Mouse (Mus musculus) liver, embryonic 15.5 days (tissue): ENCODE results near the gene Gm11596. TPM values are rescaled to one million over a fixed set of nuclear protein-coding genes. Genes with fewer than 3 reads are reported as not detected.
"Not testable (repeated sequence)": the region's sequence is repeated elsewhere in the genome, so short reads cannot be mapped to it uniquely, and the experiment has no call there.

Experiments used
- ATAC-seq: fragments of 200-750 bp; cut with Nextera tagmentation; 2 replicates; pipeline ENCODE4 v1.8.0; 2017; ENCODE audit warnings: moderate number of reproducible peaks, mild to moderate bottlenecking, moderate library complexity; ENCODE audit not compliant: insufficient read depth
- H3K27ac ChIP-seq: fragments of 300-500 bp; sonication (generic); replicated peaks from 2 replicates; pipeline ENCODE4 v1.5.1; 2015; ENCODE audit warnings: mild to moderate bottlenecking, inconsistent platforms
- H3K27me3 ChIP-seq: fragments of 300-500 bp; sonication (generic); 2 replicates; pipeline ENCODE4 v1.6.1; 2015; ENCODE audit warnings: mild to moderate bottlenecking, inconsistent platforms
- H3K36me3 ChIP-seq: fragments of 300-500 bp; sonication (generic); replicated peaks from 2 replicates; pipeline ENCODE4 v1.6.1; 2015; ENCODE audit warnings: moderate library complexity, mild to moderate bottlenecking, inconsistent platforms
- H3K4me1 ChIP-seq: fragments of 300-500 bp; sonication (generic); replicated peaks from 2 replicates; pipeline ENCODE4 v1.6.1; 2015; ENCODE audit warnings: inconsistent platforms
- H3K4me2 ChIP-seq: fragments of 300-500 bp; sonication (generic); 2 replicates; pipeline ENCODE4 v1.6.1; 2015; ENCODE audit warnings: moderate library complexity, mild to moderate bottlenecking, inconsistent platforms
- H3K4me3 ChIP-seq: fragments of 300-500 bp; sonication (generic); replicated peaks from 2 replicates; pipeline ENCODE4 v1.5.1; 2015; ENCODE audit warnings: mild to moderate bottlenecking, inconsistent platforms
- H3K9ac ChIP-seq: fragments of 300-500 bp; sonication (generic); 2 replicates; pipeline ENCODE4 v1.6.1; 2015; ENCODE audit warnings: moderate library complexity, mild to moderate bottlenecking, inconsistent platforms
- H3K9me3 ChIP-seq: fragments of 300-500 bp; sonication (generic); replicated peaks from 2 replicates; pipeline ENCODE4 v1.6.1; 2016; ENCODE audit warnings: inconsistent platforms
- WGBS: fragments of 180-500 bp; shearing (Covaris S2); methylation state at CpG from one replicate; pipeline ENCODE4 v1.1.7; 2015; ENCODE audit warnings: mixed read lengths; ENCODE audit not compliant: insufficient replicate concordance; 5-methylcytosine and 5-hydroxymethylcytosine counted together
- polyA plus RNA-seq: library from polyadenylated mRNA; unstranded; fragments of >200 nt; fragmentation: Nextera tagmentation; extraction: Ambion mirVana; gene quantifications from 2 replicates; pipeline ENCODE4 v1.2.1, GENCODE M21; 2015

Gene Gm11596
- not detected in 2 replicates for polyA plus RNA-seq

DNA sequence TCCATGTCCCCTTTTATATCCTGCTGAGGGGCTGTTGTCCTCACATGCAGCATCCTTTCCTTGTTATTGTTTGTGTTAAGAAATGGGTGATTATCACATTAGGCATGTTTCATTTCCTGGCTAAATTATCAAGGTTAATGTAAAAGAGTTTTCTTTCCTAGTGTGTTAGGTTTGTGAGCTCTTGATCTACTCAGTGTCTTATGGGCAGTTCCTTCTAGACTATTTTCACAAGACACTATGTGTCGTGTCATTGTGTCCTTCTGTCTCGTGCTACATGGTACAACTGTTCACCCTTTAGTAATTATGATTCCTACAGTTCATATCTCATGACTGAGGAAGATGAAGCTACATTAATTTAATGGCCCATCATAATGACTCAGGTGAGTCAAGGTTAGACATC, at the start of gene Gm11596:
TSS of gene Gm11596 (minus strand) at position 101 of the 400 bp plus-strand sequence.
- H3K27ac ChIP-seq, result no peak within 1 kb of the TSS
- no peak for ATAC-seq
- no peaks in the 10 kb centered on the region for H3K36me3 ChIP-seq
- no peak within 1 kb of the TSS for H3K4me3 ChIP-seq
- no peaks in the 10 kb centered on the region for H3K4me1 ChIP-seq
- H3K9me3 ChIP-seq, result no peaks in the 10 kb centered on the region
- H3K27me3 ChIP-seq, result no peaks in the 10 kb centered on the region
- no peak within 1 kb of the TSS for H3K4me2 ChIP-seq
- no peak within 1 kb of the TSS for H3K9ac ChIP-seq
- 45% methylated on average over 2 of the region's 2 CpGs for WGBS

DNA sequence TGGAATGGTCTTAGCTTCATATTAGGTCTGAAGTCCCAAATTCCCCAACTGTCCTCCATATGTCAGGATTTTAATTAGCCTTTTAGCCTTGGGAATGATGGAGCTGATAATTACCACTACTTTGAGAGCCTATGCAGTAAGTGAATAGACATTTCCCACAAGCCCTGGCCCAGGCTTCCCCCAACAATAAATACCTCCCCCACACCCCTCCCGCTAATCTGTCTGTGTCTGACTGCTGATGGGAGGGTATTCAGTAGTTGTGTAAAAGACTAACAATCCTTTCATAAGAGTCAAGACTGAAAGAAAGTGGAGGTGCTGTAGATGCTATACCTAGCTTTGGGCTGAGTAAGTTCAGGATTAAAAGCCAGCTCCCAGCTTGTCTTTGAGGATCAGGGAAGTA, 48.9 kb upstream of the Gm11596 start:
- Histone ChIP-seq H3K4me3 (no peak overlapping the region), H3K4me1 (no peaks in the 10 kb centered on the region), H3K36me3 (no peaks in the 10 kb centered on the region), H3K27me3 (no peaks in the 10 kb centered on the region), H3K9me3 (no peaks in the 10 kb centered on the region), H3K4me2 (no peak overlapping the region), H3K9ac (no peak overlapping the region), H3K27ac (no peak overlapping the region)
- ATAC-seq, result no peak
- 56% methylated on average over 1 of the region's 1 CpGs for WGBS

DNA sequence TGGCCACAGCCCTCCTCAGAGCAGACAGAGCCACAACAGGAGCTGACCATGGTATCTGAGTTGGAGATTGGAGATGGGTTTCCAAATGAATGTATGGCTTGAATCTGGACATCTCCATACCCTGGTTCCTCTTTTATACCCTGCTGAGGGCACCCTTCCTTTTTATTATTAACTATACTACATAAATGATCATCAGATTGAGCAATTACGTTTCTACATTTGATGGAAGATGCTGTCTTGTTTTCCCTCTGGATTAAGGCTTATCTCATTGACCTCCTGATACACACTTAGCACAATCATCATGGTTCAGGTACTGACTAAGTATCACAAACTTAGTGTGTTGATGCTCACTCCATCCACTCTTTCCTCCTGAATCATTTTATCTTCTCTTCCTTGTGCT, 44.7 kb upstream of the Gm11596 start, which contains the start of gene 2300003K06Rik:
TSS of gene 2300003K06Rik (minus strand) at position 101 of the 400 bp plus-strand sequence.
- H3K4me1 ChIP-seq, result no peaks in the 10 kb centered on the region

DNA sequence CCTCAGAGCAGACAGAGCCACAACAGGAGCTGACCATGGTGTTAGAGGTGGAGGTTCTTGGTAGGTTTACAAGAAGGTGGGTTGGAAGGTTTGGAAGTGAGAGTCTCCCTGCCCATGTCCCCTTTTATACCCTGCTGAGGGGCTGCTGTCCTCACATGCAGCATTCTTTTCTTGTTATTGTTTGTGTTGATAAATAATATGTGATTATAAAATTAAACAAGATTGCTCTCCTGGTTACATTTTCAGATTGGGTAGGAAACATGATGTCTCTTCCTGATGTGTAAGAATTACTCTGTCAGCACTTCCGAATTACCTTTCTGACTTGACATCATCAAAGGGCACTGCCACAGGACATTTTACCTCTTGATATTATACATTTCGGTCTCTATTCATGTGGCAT, 22.3 kb upstream of the Gm11596 start, which contains the start of gene Gm11564:
TSS of gene Gm11564 (minus strand) at position 101 of the 400 bp plus-strand sequence.
- WGBS, result 46% methylated on average over 2 of the region's 2 CpGs
- H3K27ac ChIP-seq, H3K36me3 ChIP-seq, ATAC-seq, H3K27me3 ChIP-seq, H3K9me3 ChIP-seq, H3K4me3 ChIP-seq, H3K4me2 ChIP-seq, H3K4me1 ChIP-seq, H3K9ac ChIP-seq: not testable (repeated sequence)

More for the DNA sequence above, 44.7 kb upstream of the Gm11596 start, which contains the start of gene 2300003K06Rik:
- no peak for ATAC-seq
- Histone ChIP-seq H3K36me3 (no peaks in the 10 kb centered on the region), H3K4me2 (no peak within 1 kb of the TSS), H3K9me3 (no peaks in the 10 kb centered on the region), H3K27ac (no peak within 1 kb of the TSS), H3K9ac (no peak within 1 kb of the TSS), H3K4me3 (no peak within 1 kb of the TSS), H3K27me3 (no peaks in the 10 kb centered on the region)
- 31% methylated on average over 1 of the region's 1 CpGs for WGBS

DNA sequence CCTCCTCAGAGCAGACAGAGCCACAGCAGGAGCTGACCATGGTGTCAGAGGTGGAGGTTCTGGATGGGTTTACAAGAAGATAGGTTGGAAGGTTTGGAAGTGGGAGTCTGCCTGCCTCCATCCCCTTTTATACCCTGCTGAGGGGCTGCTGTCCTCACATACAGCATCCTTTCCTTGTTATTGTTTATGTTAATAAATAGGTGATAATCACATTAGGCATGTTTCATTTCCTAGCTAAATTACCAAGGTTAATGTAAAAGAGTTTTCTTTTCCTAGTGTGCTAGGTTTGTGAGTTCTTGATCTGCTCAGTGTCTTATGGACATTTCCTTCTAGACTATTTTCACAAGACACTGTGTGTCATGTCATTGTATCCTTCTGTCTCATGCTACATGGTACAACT, 16.5 kb upstream of the Gm11596 start, which contains the start of gene Krtap4-13:
TSS of gene Krtap4-13 (minus strand) at position 101 of the 400 bp plus-strand sequence.
- not testable (repeated sequence) for H3K36me3 ChIP-seq, H3K27ac ChIP-seq, H3K4me1 ChIP-seq, H3K4me3 ChIP-seq, H3K27me3 ChIP-seq, H3K9me3 ChIP-seq, H3K4me2 ChIP-seq, H3K9ac ChIP-seq, ATAC-seq

DNA sequence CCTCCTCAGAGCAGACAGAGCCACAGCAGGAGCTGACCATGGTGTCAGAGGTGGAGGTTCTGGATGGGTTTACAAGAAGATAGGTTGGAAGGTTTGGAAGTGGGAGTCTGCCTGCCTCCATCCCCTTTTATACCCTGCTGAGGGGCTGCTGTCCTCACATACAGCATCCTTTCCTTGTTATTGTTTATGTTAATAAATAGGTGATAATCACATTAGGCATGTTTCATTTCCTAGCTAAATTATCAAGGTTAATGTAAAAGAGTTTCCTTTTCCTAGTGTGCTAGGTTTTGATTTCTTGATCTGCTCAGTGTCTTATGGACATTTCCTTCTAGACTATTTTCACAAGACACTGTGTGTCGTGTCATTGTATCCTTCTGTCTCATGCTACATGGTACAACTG, 11.1 kb upstream of the Gm11596 start, which contains the start of gene Gm11554:
TSS of gene Gm11554 (minus strand) at position 101 of the 400 bp plus-strand sequence.
- H3K4me2 ChIP-seq, H3K27ac ChIP-seq, ATAC-seq, H3K4me3 ChIP-seq, H3K9ac ChIP-seq, H3K9me3 ChIP-seq, H3K36me3 ChIP-seq, H3K27me3 ChIP-seq, H3K4me1 ChIP-seq: not testable (repeated sequence)
- WGBS, result no CpG with 5 or more reads among the region's 1 CpGs

DNA sequence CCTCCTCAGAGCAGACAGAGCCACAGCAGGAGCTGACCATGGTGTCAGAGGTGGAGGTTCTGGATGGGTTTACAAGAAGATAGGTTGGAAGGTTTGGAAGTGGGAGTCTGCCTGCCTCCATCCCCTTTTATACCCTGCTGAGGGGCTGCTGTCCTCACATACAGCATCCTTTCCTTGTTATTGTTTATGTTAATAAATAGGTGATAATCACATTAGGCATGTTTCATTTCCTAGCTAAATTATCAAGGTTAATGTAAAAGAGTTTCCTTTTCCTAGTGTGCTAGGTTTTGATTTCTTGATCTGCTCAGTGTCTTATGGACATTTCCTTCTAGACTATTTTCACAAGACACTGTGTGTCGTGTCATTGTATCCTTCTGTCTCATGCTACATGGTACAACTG, 5.6 kb upstream of the Gm11596 start, which contains the start of gene Gm11569:
TSS of gene Gm11569 (minus strand) at position 101 of the 400 bp plus-strand sequence.
- not testable (repeated sequence) for H3K4me3 ChIP-seq, H3K36me3 ChIP-seq, ATAC-seq, H3K27ac ChIP-seq, H3K4me2 ChIP-seq, H3K9ac ChIP-seq, H3K9me3 ChIP-seq, H3K4me1 ChIP-seq, H3K27me3 ChIP-seq
- WGBS, result no CpG with 5 or more reads among the region's 1 CpGs

DNA sequence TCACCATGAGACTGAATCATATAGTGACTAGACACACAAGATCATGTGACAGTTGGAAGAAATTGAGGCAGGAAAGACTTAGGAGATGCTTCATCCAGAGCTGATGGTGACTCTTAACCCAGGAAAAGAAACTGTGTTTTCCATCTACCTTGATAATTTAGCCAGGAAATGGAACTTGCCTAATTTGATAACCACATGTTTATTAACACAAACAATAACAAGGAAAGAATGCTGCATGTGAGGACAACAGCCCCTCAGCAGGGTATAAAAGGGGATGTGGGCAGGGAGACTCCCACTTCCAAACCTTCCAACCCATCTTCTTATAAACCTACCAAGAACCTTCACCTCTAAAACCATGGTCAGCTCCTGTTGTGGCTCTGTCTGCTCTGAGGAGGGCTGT, 8.4 kb downstream of the Gm11596 start, which contains the start of gene Krtap4-9:
TSS of gene Krtap4-9 (plus strand) at position 301 of the 400 bp plus-strand sequence.
- H3K27ac ChIP-seq, H3K9ac ChIP-seq, H3K4me1 ChIP-seq, H3K27me3 ChIP-seq, H3K4me3 ChIP-seq, ATAC-seq, H3K36me3 ChIP-seq, H3K4me2 ChIP-seq, H3K9me3 ChIP-seq: not testable (repeated sequence)

DNA sequence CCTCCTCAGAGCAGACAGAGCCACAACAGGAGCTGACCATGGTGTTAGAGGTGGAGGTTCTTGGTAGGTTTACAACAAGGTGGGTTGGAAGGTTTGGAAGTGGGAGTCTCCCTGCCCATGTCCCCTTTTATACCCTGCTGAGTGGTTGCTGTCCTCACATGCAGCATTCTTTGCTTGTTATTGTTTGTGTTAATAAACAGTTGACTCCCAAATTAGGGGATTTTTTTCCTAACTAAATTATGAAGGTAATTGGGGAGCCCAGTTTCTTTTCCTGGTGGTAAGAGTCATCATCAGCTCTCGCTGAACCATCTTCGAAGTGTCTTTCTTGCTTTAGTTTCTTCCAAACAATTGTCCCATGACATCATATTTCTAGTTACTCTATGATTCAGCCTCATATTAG, 12.7 kb downstream of the Gm11596 start, which contains the start of gene Krtap4-8:
TSS of gene Krtap4-8 (minus strand) at position 101 of the 400 bp plus-strand sequence.
- no peak within 1 kb of the TSS for H3K4me2 ChIP-seq
- no peaks in the 10 kb centered on the region for H3K9me3 ChIP-seq
- no peaks in the 10 kb centered on the region for H3K27me3 ChIP-seq
- no peak within 1 kb of the TSS for H3K9ac ChIP-seq
- no peak within 1 kb of the TSS for H3K4me3 ChIP-seq
- WGBS, result 73% methylated on average over 2 of the region's 2 CpGs
- H3K36me3 ChIP-seq, result no peaks in the 10 kb centered on the region
- no peak within 1 kb of the TSS for H3K27ac ChIP-seq
- no peaks in the 10 kb centered on the region for H3K4me1 ChIP-seq
- ATAC-seq, result no peak

DNA sequence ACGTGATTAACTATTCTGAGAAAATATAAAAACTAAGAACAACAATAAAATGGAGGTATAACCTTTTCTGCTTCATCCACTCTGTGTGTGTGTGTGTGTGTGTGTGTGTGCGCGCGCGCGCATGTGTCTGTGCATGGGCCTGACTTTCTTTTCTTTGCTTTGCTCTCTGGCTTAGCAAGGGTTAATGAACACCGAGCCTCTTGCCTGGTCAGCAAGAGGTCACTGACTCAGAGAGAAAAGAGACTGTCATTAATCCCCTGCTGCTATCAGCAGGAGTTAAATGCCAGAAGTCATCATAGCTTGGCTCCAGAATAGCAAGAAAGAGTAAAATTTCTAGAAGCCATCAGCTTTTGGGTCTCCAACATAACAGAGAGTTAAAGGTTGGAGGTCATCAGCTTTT, 14.9 kb downstream of the Gm11596 start:
- Histone ChIP-seq H3K4me3 (no peak overlapping the region), H3K9ac (no peak overlapping the region), H3K4me1 (no peaks in the 10 kb centered on the region), H3K9me3 (no peaks in the 10 kb centered on the region), H3K27ac (no peak overlapping the region), H3K27me3 (no peaks in the 10 kb centered on the region), H3K36me3 (no peaks in the 10 kb centered on the region), H3K4me2 (no peak overlapping the region)
- ATAC-seq, result no peak
- WGBS, result 67% methylated on average over 7 of the region's 7 CpGs

DNA sequence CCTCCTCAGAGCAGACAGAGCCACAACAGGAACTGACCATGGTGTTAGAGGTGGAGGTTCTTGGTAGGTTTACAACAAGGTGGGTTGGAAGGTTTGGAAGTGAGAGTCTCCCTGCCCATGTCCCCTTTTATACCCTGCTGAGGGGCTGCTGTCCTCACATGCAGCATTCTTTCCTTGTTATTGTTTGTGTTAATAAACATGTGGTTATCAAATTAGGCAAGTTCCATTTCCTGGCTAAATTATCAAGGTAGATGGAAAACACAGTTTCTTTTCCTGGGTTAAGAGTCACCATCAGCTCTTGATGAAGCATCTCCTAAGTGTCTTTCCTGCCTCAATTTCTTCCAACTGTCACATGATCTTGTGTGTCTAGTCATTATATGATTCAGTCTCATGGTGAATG, 20.5 kb downstream of the Gm11596 start, which contains the start of gene Gm11595:
TSS of gene Gm11595 (minus strand) at position 101 of the 400 bp plus-strand sequence.
- not testable (repeated sequence) for H3K4me2 ChIP-seq, H3K27me3 ChIP-seq, H3K9ac ChIP-seq, H3K4me3 ChIP-seq, H3K4me1 ChIP-seq, H3K9me3 ChIP-seq, H3K36me3 ChIP-seq, ATAC-seq, H3K27ac ChIP-seq

DNA sequence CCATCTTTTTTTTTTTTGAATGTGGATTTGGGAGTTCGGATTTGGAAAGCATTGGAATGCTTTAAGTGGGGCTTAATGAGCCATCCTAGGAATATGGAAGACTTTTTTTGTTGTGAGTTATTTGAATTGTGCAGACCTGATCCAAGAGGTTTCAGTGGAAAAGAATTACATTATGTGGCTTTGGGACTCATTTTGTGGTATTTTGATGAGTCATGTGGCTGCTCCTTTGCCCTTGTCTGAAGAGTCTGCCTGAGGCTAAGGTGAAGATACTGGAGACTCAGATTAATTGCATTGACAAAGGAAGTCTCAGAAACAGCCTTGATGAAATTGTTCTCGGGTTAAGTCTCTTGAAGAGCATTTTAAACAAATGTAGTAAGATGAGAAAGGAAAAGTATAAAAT, 24.9 kb downstream of the Gm11596 start:
- Histone ChIP-seq H3K27me3 (no peaks in the 10 kb centered on the region), H3K27ac (no peak overlapping the region), H3K36me3 (no peaks in the 10 kb centered on the region), H3K4me3 (no peak overlapping the region), H3K4me2 (no peak overlapping the region), H3K4me1 (no peaks in the 10 kb centered on the region), H3K9me3 (no peaks in the 10 kb centered on the region), H3K9ac (no peak overlapping the region)
- no peak for ATAC-seq
- 44% methylated on average over 2 of the region's 2 CpGs for WGBS
